Mouse (Mus musculus) kidney, adult 2 months (tissue): Measurements from ENCODE around the gene Fbxw5. TPM values are rescaled to one million over a fixed set of nuclear protein-coding genes. Genes with fewer than 3 reads are reported as not detected.
A peak's percentile ranks its signal among the peaks of the same experiment; 100 is the strongest.

Source experiments
- DNase-seq: peaks from one replicate; pipeline ENCODE4 v3.0.0; 2021
- H3K27ac ChIP-seq: fragments of 200-500 bp; 2 replicates; pipeline ENCODE4 v1.5.1; 2012; ENCODE audit warnings: low read depth, low read length, control low read depth, inconsistent platforms; ENCODE audit not compliant: insufficient read depth
- H3K27me3 ChIP-seq: fragments of 200-500 bp; replicated peaks from 2 replicates; pipeline ENCODE4 v1.6.1; 2012; ENCODE audit warnings: mild to moderate bottlenecking, moderate library complexity, low read length, inconsistent platforms; ENCODE audit not compliant: control insufficient read depth, insufficient read depth
- H3K36me3 ChIP-seq: fragments of 200-500 bp; 2 replicates; pipeline ENCODE4 v1.6.1; 2012; ENCODE audit warnings: mild to moderate bottlenecking, moderate library complexity, low read length, inconsistent platforms; ENCODE audit not compliant: control insufficient read depth, insufficient read depth
- H3K4me1 ChIP-seq: fragments of 200-500 bp; 2 replicates; pipeline ENCODE4 v1.6.1; 2011; ENCODE audit warnings: low read length; ENCODE audit not compliant: control insufficient read depth, insufficient read depth
- H3K4me3 ChIP-seq: fragments of 200-500 bp; 2 replicates; pipeline ENCODE4 v1.5.1; 2011; ENCODE audit warnings: mild to moderate bottlenecking, low read depth, low read length, control low read depth; ENCODE audit not compliant: insufficient read depth
- CTCF ChIP-seq: fragments of 200-500 bp; conservative IDR thresholded peaks from 2 replicates; pipeline ENCODE4 v1.5.1; 2011; ENCODE audit warnings: low read depth, mild to moderate bottlenecking, control low read depth, low read length, moderate library complexity, mixed read lengths; ENCODE audit not compliant: insufficient read depth, insufficient read length
- POLR2A ChIP-seq: fragments of 200-500 bp; IDR thresholded peaks from one replicate; pipeline ENCODE4 v1.6.1; 2011; ENCODE audit warnings: low read depth, low read length, control low read depth
- WGBS: fragments of 180-500 bp; shearing (Covaris S2); methylation state at CpG from one replicate; pipeline ENCODE4 v1.1.7; 2018; 5-methylcytosine and 5-hydroxymethylcytosine counted together
- polyA plus RNA-seq: library from polyadenylated mRNA; depleted of rRNA; stranded (reverse); fragments of >200 nt; gene quantifications from 2 replicates; pipeline ENCODE4 v1.2.3, GENCODE M21; 2012

Gene Fbxw5
- polyA plus RNA-seq, 1 experiment = 48.4 TPM

DNA sequence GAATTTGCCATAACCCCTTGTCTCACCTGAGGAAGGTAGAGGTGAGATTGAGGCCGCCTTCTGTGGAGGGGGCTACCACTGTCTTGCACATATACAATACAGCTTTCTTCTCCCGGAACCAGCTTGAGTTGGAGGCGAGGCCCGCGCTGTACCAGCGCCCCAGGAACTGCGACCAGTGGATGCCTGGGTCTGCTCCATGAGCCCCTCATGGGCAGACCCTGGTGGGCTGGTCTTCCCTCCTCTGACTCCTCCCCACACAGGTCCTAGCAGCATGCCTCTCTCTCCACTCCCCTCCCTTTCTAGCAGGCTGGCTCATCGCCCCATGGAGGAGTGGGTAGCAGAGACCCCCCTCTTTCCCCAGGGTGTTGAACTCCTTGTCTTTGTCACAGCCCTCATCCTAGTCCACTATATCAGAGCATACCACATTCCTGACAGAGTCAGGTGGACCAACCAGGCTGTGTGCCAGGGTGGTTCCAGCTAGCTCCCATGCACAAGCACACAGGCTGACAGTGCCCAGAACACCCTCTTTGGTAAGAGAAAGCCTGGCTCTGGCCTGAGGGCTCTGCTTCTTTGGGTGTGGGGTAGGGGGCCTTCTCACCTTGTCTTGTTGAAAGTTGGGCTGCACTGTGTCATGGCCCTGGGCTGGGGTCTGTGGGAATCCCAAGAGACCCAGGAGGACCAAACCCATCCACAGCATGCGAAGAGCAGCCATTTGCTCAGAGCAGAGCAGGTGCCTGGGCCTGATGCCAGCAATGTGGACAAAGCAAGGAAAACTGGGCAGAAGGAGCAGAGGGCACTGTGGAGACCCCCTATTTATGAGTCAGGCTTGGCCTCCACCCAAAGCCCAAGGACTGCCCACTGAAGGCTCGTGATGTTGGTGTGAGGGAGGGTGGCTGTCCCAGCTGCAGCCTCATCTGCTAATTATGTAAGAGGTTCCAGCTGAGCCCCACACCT lies 31.3 kb upstream of the Fbxw5 start:
- no peak for TF ChIP-seq POLR2A
- TF ChIP-seq CTCF = no peak
- no peak overlapping the region for H3K4me3 ChIP-seq
- H3K4me1 ChIP-seq = peaks cover 8% of the 10 kb centered on the region; the same call in 1 of the 2 replicates
- peak; percentile 70 for DNase-seq
- no peaks in the 10 kb centered on the region for H3K36me3 ChIP-seq
- WGBS = 70% methylated on average over 10 of the region's 10 CpGs
- peak overlapping the region; percentile 57 for H3K27ac ChIP-seq
- no peaks in the 10 kb centered on the region for H3K27me3 ChIP-seq

DNA sequence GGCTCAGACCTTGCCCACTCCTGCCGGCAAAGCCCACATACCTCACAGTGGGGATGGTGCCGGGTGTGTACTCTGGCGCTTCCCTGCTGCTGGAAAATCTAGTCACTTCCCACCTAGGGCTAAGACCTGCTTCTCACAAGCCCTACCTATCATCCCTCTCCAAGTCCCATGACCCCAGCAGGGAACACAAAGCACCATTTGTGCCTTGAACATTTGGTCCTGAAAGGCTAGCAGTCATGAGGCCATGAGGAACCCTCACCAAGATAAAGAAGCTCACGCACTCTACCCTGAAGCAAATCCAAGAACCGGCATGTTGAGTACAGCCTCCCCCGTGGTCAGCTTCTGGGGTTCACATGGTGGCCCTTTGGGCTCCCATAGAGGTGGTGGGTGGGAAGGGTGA lies 30.6 kb upstream of the Fbxw5 start, which contains the start of gene Ptgds:
Ptgds (minus strand) TSS at position 78 of the 400 bp plus-strand sequence.
- DNase-seq = no peak
- Histone ChIP-seq H3K4me3 (no peak within 1 kb of the TSS), H3K36me3 (no peaks in the 10 kb centered on the region), H3K27me3 (no peaks in the 10 kb centered on the region), H3K4me1 (peaks cover 8% of the 10 kb centered on the region; the same call in 1 of the 2 replicates), H3K27ac (peak within 1 kb of the TSS; percentile 57)
- WGBS = 63% methylated on average over 6 of the region's 6 CpGs
- TF ChIP-seq CTCF (no peak), POLR2A (no peak)

DNA sequence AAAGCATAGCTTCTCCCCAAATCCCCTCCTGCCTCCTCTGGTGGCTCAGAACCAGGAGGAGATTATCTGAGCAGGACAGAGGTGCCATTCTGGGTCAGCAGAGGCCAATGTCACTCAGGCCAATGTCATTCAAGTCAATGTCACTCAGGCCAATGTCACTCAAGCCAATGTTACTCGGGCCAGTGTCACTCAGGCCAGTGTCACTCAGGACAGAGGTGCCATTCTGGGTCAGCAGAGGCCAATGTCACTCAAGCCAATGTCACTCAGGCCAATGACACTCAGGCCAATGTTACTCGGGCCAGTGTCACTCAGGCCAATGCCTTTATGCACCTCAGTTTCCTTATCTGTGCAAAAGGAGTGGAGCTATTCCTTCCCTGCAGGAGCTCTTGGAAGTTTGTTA lies 28.0 kb upstream of the Fbxw5 start:
- Histone ChIP-seq H3K27ac (no peak overlapping the region), H3K27me3 (no peaks in the 10 kb centered on the region), H3K36me3 (no peaks in the 10 kb centered on the region), H3K4me3 (no peak overlapping the region), H3K4me1 (peaks cover 8% of the 10 kb centered on the region; the same call in 1 of the 2 replicates)
- no peak for DNase-seq
- 70% methylated on average over 2 of the region's 2 CpGs for WGBS
- no peak; the same call in 1 of the 2 replicates for TF ChIP-seq CTCF
- TF ChIP-seq POLR2A = no peak

DNA sequence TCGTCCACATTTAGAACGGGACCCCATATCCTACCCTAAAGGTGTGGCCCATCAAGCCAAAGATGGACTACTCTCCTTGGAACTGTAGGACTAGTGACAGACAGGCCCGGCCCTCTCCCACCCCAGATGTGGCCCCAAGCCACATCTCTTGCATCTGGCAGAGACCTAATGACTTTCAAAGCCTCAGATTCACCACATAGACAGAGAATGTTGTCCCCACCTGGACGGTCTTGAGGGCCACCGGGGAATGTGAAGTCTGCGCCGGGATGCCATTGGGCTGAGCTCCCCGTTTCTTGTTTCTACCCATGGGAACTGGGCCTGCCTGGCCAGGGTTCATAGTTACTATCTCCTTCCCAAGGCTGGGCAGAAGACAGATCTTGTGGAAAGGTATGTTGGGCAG lies 23.0 kb upstream of the Fbxw5 start:
- Histone ChIP-seq H3K4me3 (no peak overlapping the region), H3K4me1 (peaks cover 10% of the 10 kb centered on the region; the same call in 1 of the 2 replicates), H3K27me3 (no peaks in the 10 kb centered on the region), H3K27ac (no peak overlapping the region), H3K36me3 (no peaks in the 10 kb centered on the region)
- TF ChIP-seq POLR2A (no peak), CTCF (no peak)
- no peak for DNase-seq
- WGBS = 87% methylated on average over 8 of the region's 8 CpGs

DNA sequence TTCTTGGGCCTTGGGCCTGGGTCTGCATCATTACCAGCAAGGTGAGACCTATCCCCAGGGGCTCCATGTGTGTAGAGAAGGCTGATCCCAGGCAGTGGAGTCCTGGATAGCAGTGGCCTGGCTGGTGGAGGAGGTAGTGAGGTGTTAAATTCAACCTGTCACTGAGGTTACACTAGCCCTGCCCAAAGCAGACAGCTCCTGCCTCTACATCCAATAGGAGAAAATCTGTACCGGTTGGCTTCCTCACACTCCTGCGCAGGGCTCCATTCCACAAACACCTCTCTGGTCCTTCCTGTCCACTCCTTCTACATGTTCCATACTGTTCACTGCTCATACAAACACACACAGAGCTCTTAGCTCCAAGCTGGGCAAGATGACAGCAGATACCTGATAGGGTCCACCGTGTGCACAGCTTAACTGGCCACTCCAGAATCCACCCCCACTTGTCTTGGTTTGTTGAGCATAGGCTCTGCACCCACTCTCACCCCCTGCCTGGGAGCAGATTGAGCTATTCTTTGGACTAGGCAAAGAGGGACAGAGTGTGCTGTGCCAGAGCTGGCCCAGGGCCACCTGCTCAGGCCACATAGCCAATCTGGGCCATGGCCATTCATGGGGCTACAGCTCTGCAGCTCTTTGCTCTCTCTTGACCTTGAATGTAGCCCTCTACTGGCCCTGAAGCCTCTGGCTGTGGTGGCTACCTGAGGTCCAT lies 22.4 kb upstream of the Fbxw5 start:
- peak; percentile 78 for DNase-seq
- no peak overlapping the region for H3K27ac ChIP-seq
- H3K36me3 ChIP-seq = no peaks in the 10 kb centered on the region
- H3K4me1 ChIP-seq = peaks cover 9% of the 10 kb centered on the region; the same call in 1 of the 2 replicates
- 78% methylated on average over 3 of the region's 3 CpGs for WGBS
- no peak overlapping the region for H3K4me3 ChIP-seq
- TF ChIP-seq CTCF = no peak
- no peak for TF ChIP-seq POLR2A
- no peaks in the 10 kb centered on the region for H3K27me3 ChIP-seq

DNA sequence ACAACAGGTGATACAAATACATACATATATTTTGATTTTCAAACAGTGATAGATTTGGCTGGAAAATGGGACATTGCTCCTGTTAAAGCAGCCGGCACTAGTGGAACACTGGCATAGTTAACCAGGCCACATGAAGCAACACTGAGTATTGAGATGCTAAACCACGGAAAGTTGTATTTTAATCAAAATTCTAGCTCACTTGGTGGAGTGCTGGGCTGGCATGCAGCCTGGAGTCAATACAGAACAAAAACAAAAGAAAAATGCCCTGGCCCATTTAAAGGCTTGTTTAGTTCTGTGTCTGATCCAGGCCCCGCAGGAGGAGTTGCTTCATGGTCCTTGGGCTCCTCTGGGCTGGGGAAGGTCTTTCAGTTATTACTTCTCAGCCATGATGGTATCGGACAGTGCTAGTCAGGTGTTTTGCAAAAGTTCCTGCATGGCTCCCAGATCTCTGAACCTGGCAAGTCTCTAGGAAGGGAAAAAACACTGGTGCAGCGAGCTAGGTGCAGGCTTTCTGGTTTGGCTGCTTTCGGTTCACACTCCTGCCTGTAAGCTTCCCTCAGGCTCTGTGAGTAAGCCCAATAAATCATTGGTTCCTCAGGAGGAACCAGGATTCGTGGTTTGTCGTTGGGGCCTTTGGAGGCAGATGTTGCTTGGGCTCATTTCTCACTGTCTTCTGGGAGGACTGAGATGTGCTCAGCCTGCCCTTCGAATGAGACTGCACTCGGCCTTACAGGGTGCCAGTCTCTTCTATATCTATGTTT lies 20.8 kb upstream of the Fbxw5 start:
- Histone ChIP-seq H3K27ac (no peak overlapping the region), H3K4me1 (peaks cover 6% of the 10 kb centered on the region; the same call in 1 of the 2 replicates), H3K27me3 (no peaks in the 10 kb centered on the region), H3K36me3 (no peaks in the 10 kb centered on the region), H3K4me3 (no peak overlapping the region)
- peak; percentile 33 for DNase-seq
- 50% methylated on average over 10 of the region's 10 CpGs for WGBS
- TF ChIP-seq POLR2A (no peak), CTCF (no peak)

DNA sequence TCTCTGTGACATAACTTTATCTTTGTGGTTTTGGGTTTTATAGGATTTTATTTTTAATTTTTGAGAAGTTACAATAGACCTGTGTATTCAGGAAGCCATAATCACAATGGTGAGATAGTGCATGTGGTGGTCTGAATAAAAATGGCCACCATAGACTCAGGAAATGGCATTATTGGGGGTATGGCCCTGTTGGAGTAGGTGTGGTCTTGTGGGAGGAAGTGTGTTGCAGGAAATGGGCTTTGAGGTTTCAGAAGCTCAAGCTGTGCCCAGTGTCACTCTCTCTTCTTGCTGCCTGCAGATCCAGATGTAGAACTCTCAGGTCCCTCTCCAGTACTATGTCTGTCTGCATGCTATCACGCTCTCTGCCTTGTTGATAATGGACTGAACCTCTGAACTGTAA lies 20.0 kb upstream of the Fbxw5 start:
- H3K27ac ChIP-seq = no peak overlapping the region
- WGBS = 94% methylated on average over 1 of the region's 1 CpGs

More for the DNA sequence above, 20.0 kb upstream of the Fbxw5 start:
- H3K4me3 ChIP-seq = no peak overlapping the region
- no peak for DNase-seq
- H3K4me1 ChIP-seq = peaks cover 6% of the 10 kb centered on the region; the same call in 1 of the 2 replicates
- H3K27me3 ChIP-seq = no peaks in the 10 kb centered on the region
- H3K36me3 ChIP-seq = no peaks in the 10 kb centered on the region
- TF ChIP-seq POLR2A (no peak), CTCF (no peak)
